Comparison of ENCODE assay signal across 24 mouse cellular contexts in the genomic region with DNA sequence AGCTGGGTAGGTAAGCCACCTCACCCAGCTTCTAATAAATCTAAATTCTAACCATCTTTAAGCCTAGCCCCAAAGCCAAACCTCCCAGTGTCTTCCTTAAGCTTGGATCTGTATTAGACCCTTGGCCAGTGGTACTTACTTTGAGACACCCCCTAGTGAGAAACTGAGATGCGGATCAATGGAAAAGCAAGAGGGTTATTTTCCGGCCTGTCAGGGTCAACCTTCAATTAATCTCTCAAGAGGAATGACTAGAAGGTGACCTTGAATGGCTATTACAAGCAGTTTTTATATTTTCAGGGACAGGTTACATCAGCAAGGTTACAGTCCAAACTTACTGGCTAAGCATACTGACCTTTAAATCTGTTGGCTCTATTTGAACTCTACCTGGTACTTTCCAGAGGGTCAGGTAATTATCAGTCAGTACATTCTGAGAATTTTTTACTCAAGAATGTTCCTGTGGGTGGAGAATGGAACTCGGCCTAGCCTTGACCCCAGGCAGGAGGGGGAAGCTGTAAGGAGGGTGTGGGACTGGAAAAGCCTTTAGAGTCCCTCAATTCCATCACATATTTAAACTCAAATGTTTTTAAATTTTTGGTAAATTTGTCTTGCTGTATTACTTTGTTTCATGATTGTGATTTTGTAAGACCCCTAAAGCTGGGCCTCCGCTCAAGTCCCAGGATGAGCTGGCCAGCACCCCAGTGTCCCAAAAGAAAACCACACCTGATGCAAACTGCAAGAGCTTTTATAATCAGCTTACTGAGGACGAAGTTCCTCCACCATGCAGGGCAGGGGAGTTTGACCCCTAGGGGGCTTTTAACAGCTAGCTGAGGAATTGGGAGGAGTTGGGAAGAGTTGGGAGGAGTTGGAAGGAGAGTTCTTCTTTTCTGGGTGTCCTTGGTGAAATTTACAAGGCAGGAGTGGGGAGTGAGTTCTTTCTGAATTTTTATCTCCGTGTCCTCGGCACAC. TPM values are rescaled to one million over a fixed set of nuclear protein-coding genes. Genes with fewer than 3 reads are reported as not detected.
DNase-seq lines count a peak whose midpoint lies in the region; TF ChIP-seq lines count a peak whose summit lies in the region.
"Had no signal": no experiment of that assay in that cellular context is flagged by ENCODE, and none has a peak within 500 bp of the region (broad histone marks: within the 10 kb centered on the region; RNA-seq: fewer than 3 reads in every experiment).

No protein-coding gene starts in this region.

- no peak for TF ChIP-seq CTCF in testis, adult 2 months (IDR thresholded peaks at IDR 0.05; ENCODE audit: control insufficient read depth, insufficient read depth, insufficient replicate concordance, low read depth, low read length)

- DNase-seq in heart, adult 11 months = peak; percentile 19
- no peak for DNase-seq in heart, postnatal 14 days
- no peak for DNase-seq in testis, postnatal 10 days (ENCODE audit: low spot score)
- DNase-seq in ES-E14 (ENCODE audit: low read depth, low spot score) = no peak
- no peak for DNase-seq in gastrocnemius, adult 8-10 months (ENCODE audit: low spot score in 2 of 2)
- no peak for DNase-seq in left cerebral cortex, adult 9 months (ENCODE audit: low spot score in 2 of 2)
- DNase-seq: adrenal gland, postnatal 25 days; cerebellum, adult 18-20 months; cerebellum, adult 9-11 months; cerebellum, postnatal 36 days; gastrocnemius, adult 2 months; gastrocnemius, postnatal 36 days; heart, adult 18-20 months; heart, postnatal 10 days; kidney, adult 11 months had no signal

- no peaks in the 10 kb centered on the region for H3K36me3 ChIP-seq in testis, adult 2 months (ENCODE audit: control insufficient read depth, insufficient read depth, low read length)
- no peaks in the 10 kb centered on the region for H3K36me3 ChIP-seq in ES-E14 (ENCODE audit: control insufficient read depth, insufficient read depth, low read length, poor library complexity, severe bottlenecking)
- H3K36me3 ChIP-seq: heart, embryonic 10.5 days; hindbrain, embryonic 13.5 days had no signal

- H3K27me3 ChIP-seq in testis, adult 2 months (ENCODE audit: control insufficient read depth, insufficient read depth, low read length) = no peaks in the 10 kb centered on the region

- H3K4me1 ChIP-seq in testis, adult 2 months (ENCODE audit: control insufficient read depth, insufficient read depth, low read length) = peaks cover 4% of the 10 kb centered on the region
- peaks cover 0 to 18% of the 10 kb centered on the region in 2 experiments; a peak in 2 of 4 replicates for H3K4me1 ChIP-seq in ES-E14 (ENCODE audit: control insufficient read depth in 2 of 2, insufficient read depth in 2 of 2, low read length in 2 of 2, poor library complexity in 1 of 2)

- in situ Hi-C loops in ES-E14 (cut with MboI; ENCODE audit: low sequenced_read_pairs in 2 of 2, unreplicated experiment in 2 of 2) = loop anchor here in 1 of 2 experiments (25.0 kb wide), 1 partner anchor 331 kb away; no protein-coding TSS in a partner anchor

- intact Hi-C loops in heart, postnatal 14 days (cut with DNase I) = no loop called here

- H3K27ac ChIP-seq in testis, adult 2 months (ENCODE audit: control insufficient read depth, insufficient read depth, low read depth, low read length) = peak overlapping the region; percentile 27
- peak overlapping the region; percentile 82 for H3K27ac ChIP-seq in ES-E14 (ENCODE audit: insufficient read depth, low read depth, low read length, poor library complexity, severe bottlenecking)
- H3K27ac ChIP-seq: embryonic facial prominence, embryonic 10.5 days; forebrain, embryonic 13.5 days; gastrocnemius, adult 2 months; heart, embryonic 10.5 days; hindbrain, embryonic 13.5 days; hindbrain, postnatal 0 days had no signal

- H3K9me3 ChIP-seq in ES-E14 (ENCODE audit: control insufficient read depth, insufficient read depth, low read depth, low read length) = no peaks in the 10 kb centered on the region
- H3K9me3 ChIP-seq: embryonic facial prominence, embryonic 10.5 days; forebrain, embryonic 13.5 days; heart, embryonic 10.5 days; hindbrain, embryonic 13.5 days had no signal

- H3K9ac ChIP-seq in ES-E14 (ENCODE audit: insufficient read depth, low read depth, low read length, poor library complexity, severe bottlenecking) = no peak overlapping the region; the same call in 1 of the 2 replicates
- H3K9ac ChIP-seq: forebrain, embryonic 13.5 days; hindbrain, embryonic 13.5 days had no signal

- no peak for TF ChIP-seq POLR2A in testis, adult 2 months (IDR thresholded peaks at IDR 0.05; ENCODE audit: control insufficient read depth, low read depth, low read length)

- H3K4me3 ChIP-seq in testis, adult 2 months (ENCODE audit: control insufficient read depth, low read depth, low read length) = no peak overlapping the region
- H3K4me3 ChIP-seq in ES-E14 (ENCODE audit: insufficient read depth in 1 of 2, low read depth in 1 of 2, low read length in 2 of 2, poor library complexity in 1 of 2, severe bottlenecking in 1 of 2) = no peak overlapping the region
- H3K4me3 ChIP-seq: embryonic facial prominence, embryonic 10.5 days; forebrain, embryonic 13.5 days; gastrocnemius, adult 2 months; heart, embryonic 10.5 days; hindbrain, embryonic 13.5 days had no signal

TF ChIP-seq in ES-E14, 5 proteins besides CTCF, POLR2A, EP300 and RAD21:
- TF ChIP-seq ZC3H11A (IDR thresholded peaks at IDR 0.05; ENCODE audit: borderline replicate concordance, low read depth, low read length) (no peak), CHD2 (IDR thresholded peaks at IDR 0.05; ENCODE audit: low read depth, low read length) (no peak)
TF ChIP-seq in ES-E14: peak in this region for 0.

RNA-seq across cellular contexts. Expression of a gene that starts 34.0 kb away (rescaled TPM):
- total RNA-seq in heart, postnatal 14 days (2021) = not detected
- 4.7 and 5.5 TPM in 2 replicates for polyA plus RNA-seq in testis, adult 2 months (2012; rRNA removed)
- not detected in 2 replicates for total RNA-seq in ES-E14 (2012; rRNA removed)
- total RNA-seq in gastrocnemius, adult 8-10 months (2022) = not detected
- total RNA-seq: adrenal gland, postnatal 25 days; gastrocnemius, adult 2 months; gastrocnemius, postnatal 36 days; heart, adult 18-20 months; heart, postnatal 10 days; hematopoietic stem cell, adult 5-6 weeks; hindbrain, postnatal 0 days had no signal
- polyA plus RNA-seq: embryonic facial prominence, embryonic 10.5 days; embryonic facial prominence, embryonic 14.5 days; forebrain, embryonic 13.5 days; heart, embryonic 10.5 days; hindbrain, embryonic 13.5 days; hindbrain, postnatal 0 days; intestine, embryonic 14.5 days had no signal
